Mouse (Mus musculus) gastrocnemius, postnatal 14 days (tissue): Measurements from ENCODE around the gene Sbk3. TPM values are rescaled to one million over a fixed set of nuclear protein-coding genes. Genes with fewer than 3 reads are reported as not detected.

Experiments
- DNase-seq: peaks from one replicate; pipeline ENCODE4 v3.0.0; 2021; ENCODE audit warnings: mixed read lengths
- intact Hi-C: fragments of 180-260 bp; cut with DNase I; formaldehyde crosslinking; loops from one replicate; pipeline ENCODE4 v1.15.1; 2025; ENCODE audit warnings: low total_unique reads
- total RNA-seq, 2 experiments: library from RNA; stranded (reverse); gene quantifications; 2 replicates each; pipeline ENCODE4 v1.2.3; 2021

Sbk3 gene
- total RNA-seq, 2 experiments from 2014 or later, result 0.33 to 1.0 TPM

DNA sequence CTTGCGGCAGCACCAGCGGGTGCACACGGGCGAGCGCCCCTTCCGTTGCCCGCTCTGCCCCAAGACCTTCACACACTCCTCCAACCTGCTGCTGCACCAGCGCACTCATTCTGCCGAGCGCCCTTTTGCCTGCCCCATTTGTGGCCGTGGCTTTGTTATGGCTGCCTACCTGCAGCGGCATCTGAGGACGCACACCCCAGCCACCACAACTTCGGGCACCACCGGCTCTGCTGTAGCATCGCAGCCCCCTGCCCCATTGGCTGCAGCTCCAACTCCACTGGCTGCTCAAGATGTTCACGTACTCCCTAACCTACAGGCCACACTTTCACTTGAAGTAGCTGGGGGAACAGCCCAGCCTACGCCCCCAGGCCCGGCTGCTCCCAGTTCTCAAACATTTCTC is 50.5 kb downstream of the Sbk3 start:
- no peak for DNase-seq
- intact Hi-C loops, result no loop called here

- no peak for DNase-seq
- intact Hi-C loops, result no loop called here
Measured at GRCm38 (mm10) chr7:4919971-4920370, 51.0 kb downstream of the Sbk3 start.

- intact Hi-C loops, result no loop called here
- no peak for DNase-seq
Measured at GRCm38 (mm10) chr7:4919096-4919495, 51.9 kb downstream of the Sbk3 start.

DNA sequence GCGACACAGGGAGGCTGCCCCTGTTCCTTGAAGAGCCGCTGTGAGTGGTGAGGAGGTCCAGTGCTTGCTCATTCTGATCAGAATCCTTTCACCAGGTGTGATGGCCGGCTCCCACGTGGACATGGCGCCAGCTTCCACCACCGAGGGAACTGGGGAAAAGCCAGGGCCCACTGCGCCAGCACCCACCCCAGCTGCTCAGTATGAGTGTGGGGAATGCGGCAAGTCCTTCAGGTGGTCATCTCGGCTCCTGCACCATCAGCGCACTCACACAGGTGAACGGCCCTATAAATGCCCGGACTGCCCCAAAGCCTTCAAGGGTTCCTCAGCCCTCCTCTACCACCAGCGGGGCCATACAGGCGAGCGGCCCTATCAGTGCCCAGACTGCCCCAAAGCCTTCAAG is 52.3 kb downstream of the Sbk3 start:
- intact Hi-C loops, result no loop called here
- no peak for DNase-seq

GRCm38 (mm10) chr7:4917494-4917893 is 53.5 kb downstream of the Sbk3 start:
- intact Hi-C loops, result no loop called here
- no peak for DNase-seq

DNA sequence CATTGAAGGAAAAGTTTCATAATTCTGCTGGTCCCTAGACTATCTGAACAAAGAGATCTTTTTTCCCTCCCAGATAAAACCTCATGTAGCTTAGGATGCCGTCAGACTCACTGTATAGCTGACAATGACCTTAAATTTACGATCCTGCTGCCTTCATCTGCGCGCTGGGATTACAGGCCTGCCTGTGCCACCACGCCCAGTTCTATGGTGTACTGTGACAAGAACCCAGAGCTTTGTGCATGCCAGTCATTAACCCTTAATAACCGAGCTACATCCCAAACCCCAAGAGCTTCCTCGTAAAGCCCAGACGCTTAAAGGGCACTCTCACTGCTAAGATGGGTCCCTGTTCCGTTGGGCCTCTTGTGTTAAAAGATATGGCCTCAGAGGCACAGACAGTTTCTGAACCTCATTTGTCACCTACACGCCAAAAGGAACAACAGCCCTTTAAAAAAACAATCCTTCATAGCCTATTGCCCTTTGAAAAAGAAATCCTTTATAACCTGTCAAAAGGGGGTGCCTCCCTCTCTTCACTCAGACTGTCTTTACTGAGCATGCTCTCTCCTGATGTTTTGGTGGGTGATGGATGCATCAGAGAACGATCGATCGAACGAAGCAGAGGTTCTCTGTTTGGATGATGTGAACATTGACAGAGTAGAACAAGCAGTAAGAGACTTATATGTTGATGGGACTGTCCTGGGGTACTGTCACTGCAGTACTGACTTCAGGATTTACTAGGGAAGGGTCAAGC is 55.1 kb downstream of the Sbk3 start:
- no peak for DNase-seq
- intact Hi-C loops, result no loop called here

Other genes starting within 250 kb of the Sbk3 start
- under 1 TPM in 1 of 2 experiments, not detected in 1; 0.12 TPM for gene Tmem150b, start 245.9 kb downstream of the Sbk3 start, total RNA-seq
- 10 to 100 TPM; 18.9 to 19.9 TPM for gene Kmt5c, start 231.1 kb downstream of the Sbk3 start, total RNA-seq
- 1 to 10 TPM; 2.6 to 2.9 TPM for gene Cox6b2, start 218.1 kb downstream of the Sbk3 start, total RNA-seq
- gene Fam71e2, start 199.9 kb downstream of the Sbk3 start, total RNA-seq, result not detected
- under 1 TPM in 1 of 2 experiments, not detected in 1; 0.13 TPM for gene Il11, start 188.3 kb downstream of the Sbk3 start, total RNA-seq
- gene Tmem190, start 188.2 kb downstream of the Sbk3 start, total RNA-seq, result not detected
- gene Tmem238, start 181.5 kb downstream of the Sbk3 start, total RNA-seq, result 1 to 10 TPM; 2.5 to 4.1 TPM
- gene Rpl28, start 178.3 kb downstream of the Sbk3 start, total RNA-seq, result 100 to 1,000 TPM; 613 to 657 TPM
- gene Ube2s, start 158.6 kb downstream of the Sbk3 start, total RNA-seq, result 10 to 100 TPM; 79.5 to 80.4 TPM
- gene Shisa7, start 126.5 kb downstream of the Sbk3 start, total RNA-seq, result not detected
- gene Isoc2b, start 100.9 kb downstream of the Sbk3 start, total RNA-seq, result 1 to 10 TPM; 2.4 TPM
- 10 to 100 TPM; 15.8 to 16.7 TPM for gene Isoc2a, start 94.0 kb downstream of the Sbk3 start, total RNA-seq
- not detected for gene Gm36210, start 64.7 kb downstream of the Sbk3 start, total RNA-seq
- 1 to 10 TPM; 7.9 to 8.4 TPM for gene Zfp628, start 56.0 kb downstream of the Sbk3 start, total RNA-seq
- 1 to 10 TPM; 2.4 to 3.3 TPM for gene Nat14, start 49.1 kb downstream of the Sbk3 start, total RNA-seq
- 10 to 100 TPM; 28.5 to 33.4 TPM for gene Ssc5d, start 45.4 kb downstream of the Sbk3 start, total RNA-seq
- gene Sbk2, start 6.8 kb downstream of the Sbk3 start, total RNA-seq, result 10 to 100 TPM; 39.9 to 51.4 TPM
- 10 to 100 TPM in 1 of 2 experiments, 1 to 10 TPM in 1; 9.0 to 10.5 TPM for gene Zfp579, start 25.0 kb upstream of the Sbk3 start, total RNA-seq
- 1 to 10 TPM; 5.8 to 6.0 TPM for gene Zfp524, start 43.2 kb upstream of the Sbk3 start, total RNA-seq
- 10 to 100 TPM; 16.3 to 16.5 TPM for gene Fiz1, start 43.5 kb upstream of the Sbk3 start, total RNA-seq
- not detected for gene Gm44973, start 44.3 kb upstream of the Sbk3 start, total RNA-seq
- gene Zfp865, start 49.2 kb upstream of the Sbk3 start, total RNA-seq, result 10 to 100 TPM; 12.6 to 13.4 TPM
- gene Ccdc106, start 49.4 kb upstream of the Sbk3 start, total RNA-seq, result under 1 TPM; 0.31 to 0.33 TPM
- not detected for gene 4632433K11Rik, start 63.0 kb upstream of the Sbk3 start, total RNA-seq
- 1 to 10 TPM; 4.3 to 5.0 TPM for gene Zfp784, start 67.3 kb upstream of the Sbk3 start, total RNA-seq
- gene Zfp580, start 80.4 kb upstream of the Sbk3 start, total RNA-seq, result 1 to 10 TPM; 5.6 to 6.6 TPM
- gene U2af2, start 91.0 kb upstream of the Sbk3 start, total RNA-seq, result 10 to 100 TPM; 52.0 to 62.2 TPM
- 100 to 1,000 TPM; 100 to 107 TPM for gene Epn1, start 109.1 kb upstream of the Sbk3 start, total RNA-seq
- not detected for gene Rfpl4, start 145.8 kb upstream of the Sbk3 start, total RNA-seq
- gene Rasl2-9, start 154.8 kb upstream of the Sbk3 start, total RNA-seq, result 1 to 10 TPM; 1.4 to 1.7 TPM
- not detected for gene Vmn1r55, start 178.5 kb upstream of the Sbk3 start, total RNA-seq
- not detected for gene Vmn1r56, start 225.6 kb upstream of the Sbk3 start, total RNA-seq
- not detected for gene Vmn1r57, start 247.3 kb upstream of the Sbk3 start, total RNA-seq